Mouse (Mus musculus) heart, adult 11 months (tissue): ENCODE results near the gene Tcf7l1.

Experiments
- DNase-seq: peaks from one replicate; pipeline ENCODE4 v3.0.0; 2022

The Tcf7l1 gene

GRCm38 (mm10) chr6:72584154-72584553 lies 204.9 kb downstream of the Tcf7l1 start:
- DNase-seq = no peak

DNA sequence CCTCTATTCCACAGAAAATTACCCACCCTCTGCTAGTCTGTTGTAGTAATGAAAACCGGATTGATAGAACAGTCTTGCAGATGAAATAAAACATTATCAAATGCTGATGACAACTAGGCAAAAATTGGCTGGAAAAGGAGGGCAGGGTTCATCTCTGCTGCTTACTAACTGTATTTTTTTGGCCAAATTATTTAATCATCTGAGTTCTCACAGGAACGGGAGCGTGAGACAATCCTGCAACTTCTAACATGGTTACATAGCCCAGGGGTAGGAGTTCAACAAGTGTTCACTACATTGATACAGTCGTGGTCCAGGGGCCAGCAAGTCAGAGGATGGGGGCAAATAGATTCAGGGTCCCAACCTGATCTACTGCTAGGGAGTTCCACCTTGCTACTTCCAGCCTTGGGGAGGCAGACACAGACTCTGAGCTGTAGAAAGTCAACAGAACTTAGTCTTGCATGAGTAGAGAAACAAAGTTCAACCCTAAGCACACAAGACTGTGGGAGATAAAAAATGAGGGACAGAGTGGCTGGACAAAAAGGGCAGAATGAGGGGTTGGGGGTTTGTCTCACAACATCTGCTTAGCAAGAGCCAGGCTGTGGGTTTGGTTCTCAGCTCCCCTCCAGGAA lies 205.7 kb downstream of the Tcf7l1 start:
- DNase-seq = peak; percentile 92

- peak; percentile 98 for DNase-seq
Measured at GRCm38 (mm10) chr6:72581625-72582382, 207.2 kb downstream of the Tcf7l1 start.
